Mouse (Mus musculus): Measurements from ENCODE around the gene Cd164l2.

Gene Cd164l2

DNA sequence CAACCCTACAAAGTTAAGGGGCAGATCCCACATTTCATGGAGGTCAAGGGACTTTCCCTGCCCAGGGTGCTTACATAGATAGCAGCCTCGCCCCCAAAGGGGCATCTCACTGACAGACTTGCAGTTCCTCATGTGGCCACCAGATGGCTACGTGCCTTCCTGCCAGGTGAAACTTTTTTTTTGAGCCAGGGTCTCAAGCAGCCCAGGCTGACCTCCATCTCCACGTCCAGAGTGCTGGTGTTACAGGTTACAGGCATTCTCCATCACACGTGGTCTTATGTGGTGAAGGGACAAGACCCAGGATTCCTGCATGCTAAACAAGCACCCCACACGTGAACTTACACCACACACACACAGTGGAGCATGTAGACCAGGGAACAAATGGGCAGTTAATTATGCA, 5.7 kb downstream of the Cd164l2 start:
- no peak for DNase-seq (ENCODE audit: extremely low spot score, low read depth, low spot score)

DNA sequence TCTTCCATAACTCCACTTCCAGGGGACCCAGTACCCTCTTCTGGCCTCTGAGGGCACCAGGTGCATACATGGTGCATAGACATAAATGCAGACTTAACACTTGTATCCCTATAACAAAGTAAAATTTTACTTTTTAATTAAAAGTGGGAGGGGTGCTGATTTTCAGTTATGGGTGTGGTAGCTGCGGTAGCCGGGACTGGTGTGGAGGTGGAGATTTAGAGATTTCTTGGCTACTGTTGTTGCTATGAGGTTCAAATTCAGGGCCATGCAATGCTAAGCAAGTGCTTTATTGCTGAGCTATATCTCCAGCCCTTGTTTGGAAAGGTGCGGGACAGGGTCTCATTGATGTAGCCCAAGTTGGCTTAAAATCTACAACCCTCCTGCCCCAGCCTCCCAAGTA, 6.8 kb downstream of the Cd164l2 start:
- DNase-seq (ENCODE audit: extremely low spot score, low read depth, low spot score), result no peak

DNA sequence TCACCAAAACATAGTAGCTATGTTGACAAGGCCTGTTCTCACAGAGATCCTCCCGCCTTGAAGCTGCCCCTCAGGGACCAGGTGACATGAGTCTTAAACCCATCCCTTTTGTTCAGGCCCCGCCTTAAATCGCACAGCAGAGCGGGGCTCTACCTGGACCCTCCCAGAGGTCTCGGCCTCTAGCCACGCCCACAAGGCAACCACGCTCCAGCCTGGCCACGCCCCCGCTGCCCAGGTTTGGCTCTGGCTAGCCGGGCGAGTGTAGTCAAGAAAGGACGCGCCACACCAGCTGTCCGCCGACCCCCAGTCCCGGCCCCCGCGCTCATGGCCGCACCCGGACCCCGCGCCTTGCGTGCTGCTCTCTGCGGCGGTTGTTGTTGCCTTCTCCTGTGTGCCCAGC, 8.7 kb downstream of the Cd164l2 start:
- DNase-seq (ENCODE audit: extremely low spot score, low read depth, low spot score), result no peak

DNA sequence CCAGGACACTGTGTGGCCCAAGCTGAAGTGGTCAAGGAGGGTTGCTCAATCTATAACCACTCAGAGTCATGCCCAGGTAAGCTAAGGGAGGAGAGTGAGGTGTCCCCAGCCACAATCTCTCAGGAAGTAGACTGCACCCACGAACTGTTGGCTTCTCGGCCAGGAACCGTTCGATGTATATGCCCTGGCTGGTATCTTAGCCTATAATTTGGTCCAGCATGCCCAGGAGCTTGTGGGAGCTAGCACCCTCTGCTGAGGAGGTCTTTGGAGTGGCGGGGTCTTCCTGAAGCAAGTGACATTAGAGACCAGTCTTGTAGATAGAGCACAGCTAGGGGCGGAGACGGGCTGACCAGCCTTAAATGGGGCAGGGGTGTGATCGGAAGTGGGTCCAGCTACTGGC, 9.8 kb downstream of the Cd164l2 start:
- DNase-seq (ENCODE audit: extremely low spot score, low read depth, low spot score), result no peak

DNA sequence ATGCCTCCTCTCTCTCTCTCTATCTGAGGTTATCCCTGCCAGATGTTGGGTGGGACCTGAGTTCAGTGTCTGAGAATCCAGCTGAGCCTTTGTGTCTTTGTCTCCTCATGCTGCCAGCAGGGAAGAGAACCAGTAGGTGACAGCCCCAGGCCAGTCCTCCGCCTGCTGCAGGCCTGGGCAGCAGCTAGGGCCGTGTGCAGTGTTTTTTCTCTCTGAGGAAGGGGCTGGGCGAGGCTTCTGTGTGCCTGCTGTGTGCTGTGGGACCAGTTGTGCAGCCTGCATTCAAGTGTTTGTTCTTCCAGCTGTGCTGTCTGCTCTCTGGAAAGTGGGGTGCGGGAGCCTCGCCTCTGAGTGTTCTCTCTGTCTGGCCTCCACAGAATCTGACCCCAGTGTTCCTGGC, 11.9 kb downstream of the Cd164l2 start:
- no peak for DNase-seq (ENCODE audit: extremely low spot score, low read depth, low spot score)

DNA sequence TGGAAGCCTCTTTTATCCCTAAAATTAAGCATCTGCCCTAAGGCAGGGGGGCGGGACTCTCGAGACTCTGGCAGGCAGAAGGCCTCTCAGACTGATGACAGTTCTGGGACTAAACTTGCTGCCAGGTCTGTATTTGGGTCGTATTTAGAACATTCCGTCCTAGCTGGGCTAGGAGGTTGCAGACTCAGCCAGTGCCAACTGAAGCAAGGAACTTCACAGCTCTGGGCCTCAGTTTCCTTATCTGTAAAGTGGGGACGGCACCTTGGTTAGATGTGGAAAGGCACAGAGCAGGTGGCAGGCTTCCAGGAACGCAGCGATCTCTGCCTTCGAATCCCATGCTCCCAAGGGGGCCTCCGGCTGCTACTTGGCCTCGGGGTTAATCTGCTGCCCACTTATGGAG, 14.1 kb downstream of the Cd164l2 start:
- no peak for DNase-seq (ENCODE audit: extremely low spot score, low read depth, low spot score)

DNA sequence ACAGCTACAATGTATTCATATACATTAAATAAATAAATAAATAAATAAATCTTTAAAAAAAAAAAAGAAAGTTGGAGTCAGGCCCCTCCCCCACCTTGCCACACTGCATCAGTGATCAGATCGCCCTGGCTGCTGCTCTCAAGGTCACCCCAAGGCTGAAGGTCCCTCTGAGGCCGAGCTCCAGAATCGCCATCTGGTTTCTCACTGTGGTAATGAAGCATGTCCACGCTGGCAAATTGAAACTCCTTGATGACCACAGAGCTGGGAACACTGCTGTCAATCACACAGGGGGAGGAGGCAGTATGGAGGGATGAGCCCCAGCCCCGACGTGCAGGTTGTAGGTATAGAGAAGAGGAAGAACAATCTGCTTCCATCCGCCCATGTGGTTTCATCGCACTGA, 15.7 kb downstream of the Cd164l2 start:
- no peak for DNase-seq (ENCODE audit: extremely low spot score, low read depth, low spot score)

DNA sequence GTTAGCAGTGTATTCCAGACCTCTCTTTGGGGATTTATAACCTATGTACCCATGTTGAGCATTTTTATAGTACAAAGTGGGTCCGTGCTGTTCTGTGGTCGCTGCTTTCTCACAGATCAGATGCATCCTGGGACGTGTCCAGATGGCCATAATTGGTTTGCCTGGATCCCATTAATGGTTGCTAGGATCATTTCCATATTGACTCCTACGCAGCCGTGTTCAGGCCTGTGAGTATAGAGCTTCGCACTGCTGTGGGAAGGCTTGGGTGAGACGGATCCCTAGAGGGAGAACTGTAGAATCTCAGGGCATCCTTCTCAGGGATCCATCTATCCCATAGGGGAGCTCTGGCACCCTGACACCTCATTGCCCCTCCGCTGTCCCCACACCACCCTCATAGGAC, 17.7 kb downstream of the Cd164l2 start:
- no peak for DNase-seq (ENCODE audit: extremely low spot score, low read depth, low spot score)

DNA sequence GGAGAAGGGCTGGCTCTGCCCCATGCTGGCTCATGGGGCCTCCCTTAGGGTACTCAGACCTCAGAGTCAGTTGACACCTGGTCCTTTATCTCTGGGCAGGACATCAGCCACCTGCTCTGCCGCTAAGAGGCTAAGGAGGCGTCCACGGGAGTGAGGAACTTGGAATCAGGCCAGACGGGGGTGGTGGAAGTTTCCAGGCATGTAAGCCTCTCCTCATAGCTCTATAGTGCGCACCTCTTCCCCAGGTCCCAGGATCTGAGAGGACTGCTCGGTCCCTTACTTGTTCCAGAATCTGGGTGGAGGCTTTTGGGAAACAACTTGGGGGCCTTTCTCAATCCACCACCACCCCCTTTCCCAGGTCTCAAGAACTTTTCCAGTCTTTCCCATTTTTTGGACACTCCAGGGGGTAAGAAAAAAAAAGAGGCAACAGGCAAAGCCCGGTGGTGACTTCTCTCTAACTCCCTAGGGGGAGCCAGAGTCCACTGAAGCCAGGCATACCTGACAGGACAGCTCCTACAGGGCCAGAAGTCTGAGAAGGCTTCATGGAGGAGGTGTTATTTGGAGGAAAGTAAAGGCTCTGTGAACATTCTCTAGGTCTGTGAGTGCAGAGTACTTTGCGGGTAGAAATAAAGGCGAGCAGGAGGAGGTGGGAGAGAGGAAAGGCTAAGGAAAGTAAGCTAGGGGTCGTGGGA, 21.5 kb downstream of the Cd164l2 start:
- no peak for DNase-seq (ENCODE audit: extremely low spot score, low read depth, low spot score)

DNA sequence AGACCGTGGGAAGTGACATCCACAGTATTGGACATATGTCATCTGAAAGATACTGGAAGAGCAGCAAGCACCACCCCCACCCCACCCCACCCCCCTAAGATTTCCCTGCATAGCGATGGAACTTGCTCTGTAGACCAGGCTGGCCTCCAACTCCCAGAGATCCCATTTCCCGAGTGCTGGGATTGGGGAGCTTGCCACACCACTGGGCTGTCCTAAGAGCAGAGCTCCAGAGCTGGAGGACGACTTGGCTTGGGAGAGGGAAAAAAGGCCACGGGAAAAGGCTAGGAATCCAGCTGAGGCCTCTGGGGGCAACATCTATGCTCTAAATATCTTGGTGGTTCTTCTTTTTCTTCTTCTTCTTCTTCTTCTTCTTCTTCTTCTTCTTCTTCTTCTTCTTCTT, 22.8 kb downstream of the Cd164l2 start:
- no peak for DNase-seq (ENCODE audit: extremely low spot score, low read depth, low spot score)

DNA sequence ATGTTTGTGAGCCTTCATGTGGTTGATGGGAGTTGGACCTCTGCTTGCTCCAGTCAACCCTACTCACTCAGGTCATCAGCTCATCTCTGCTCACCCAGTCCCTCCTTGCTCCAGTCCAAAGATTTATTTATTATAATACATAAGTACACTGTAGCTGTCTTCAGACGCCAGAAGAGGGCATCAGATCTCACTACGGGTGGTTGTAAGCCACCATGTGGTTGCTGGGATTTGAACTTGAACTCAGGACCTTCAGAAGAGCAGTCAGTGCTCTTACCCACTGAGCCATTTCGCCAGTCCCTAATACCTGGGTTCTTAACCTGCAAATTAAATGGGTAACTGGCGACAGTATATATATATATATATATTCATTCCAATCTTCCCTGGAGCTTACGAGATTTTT, 23.5 kb downstream of the Cd164l2 start:
- DNase-seq (ENCODE audit: extremely low spot score, low read depth, low spot score), result no peak

DNA sequence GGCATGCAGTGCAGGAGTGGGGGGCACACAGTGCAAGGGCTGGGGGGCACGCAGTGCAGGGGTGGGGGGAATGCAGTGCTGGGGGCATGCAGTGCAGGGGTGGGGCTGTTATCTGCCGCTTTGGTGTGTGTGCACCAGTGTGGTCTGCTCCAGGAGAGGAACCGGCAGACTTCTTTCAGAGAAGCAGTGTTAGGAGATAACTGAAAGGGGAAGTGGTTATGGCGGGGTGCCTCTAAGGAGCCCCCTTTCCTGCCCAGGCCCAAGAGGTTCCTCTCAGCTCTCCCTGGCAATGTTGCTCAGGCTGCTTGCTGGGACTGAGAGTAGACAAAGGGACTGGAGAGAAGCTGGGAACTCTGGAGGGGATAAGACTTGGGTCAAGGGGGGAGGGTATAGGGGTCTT, 26.0 kb downstream of the Cd164l2 start:
- DNase-seq (ENCODE audit: extremely low spot score, low read depth, low spot score), result no peak

DNA sequence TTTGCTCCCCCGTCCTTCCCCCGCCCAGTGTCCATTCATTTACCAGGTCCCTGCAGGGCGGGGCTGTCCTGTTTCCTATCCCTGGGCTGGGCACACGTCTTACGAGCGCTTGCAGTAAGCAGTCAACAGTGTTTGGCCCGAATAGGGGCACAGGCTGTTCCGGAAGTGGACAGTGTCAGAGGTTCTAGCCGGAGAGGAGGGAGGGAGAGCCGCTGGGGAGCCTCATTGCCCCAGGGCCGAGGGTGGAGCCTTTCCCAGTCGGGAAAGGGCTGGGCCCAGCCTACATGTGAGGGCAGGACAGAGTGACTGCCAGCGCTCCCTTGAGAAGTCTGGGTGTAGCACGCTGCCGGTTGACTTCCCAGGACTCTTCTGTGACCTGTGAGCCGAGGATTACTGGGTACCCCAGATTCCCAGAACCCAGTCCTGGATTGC, 28.6 kb downstream of the Cd164l2 start, which contains the start of gene Map3k6:
Gene Map3k6, plus strand, starts transcription at position 329 of the 432 bp plus-strand sequence.
- no peak for DNase-seq (ENCODE audit: extremely low spot score, low read depth, low spot score)

DNA sequence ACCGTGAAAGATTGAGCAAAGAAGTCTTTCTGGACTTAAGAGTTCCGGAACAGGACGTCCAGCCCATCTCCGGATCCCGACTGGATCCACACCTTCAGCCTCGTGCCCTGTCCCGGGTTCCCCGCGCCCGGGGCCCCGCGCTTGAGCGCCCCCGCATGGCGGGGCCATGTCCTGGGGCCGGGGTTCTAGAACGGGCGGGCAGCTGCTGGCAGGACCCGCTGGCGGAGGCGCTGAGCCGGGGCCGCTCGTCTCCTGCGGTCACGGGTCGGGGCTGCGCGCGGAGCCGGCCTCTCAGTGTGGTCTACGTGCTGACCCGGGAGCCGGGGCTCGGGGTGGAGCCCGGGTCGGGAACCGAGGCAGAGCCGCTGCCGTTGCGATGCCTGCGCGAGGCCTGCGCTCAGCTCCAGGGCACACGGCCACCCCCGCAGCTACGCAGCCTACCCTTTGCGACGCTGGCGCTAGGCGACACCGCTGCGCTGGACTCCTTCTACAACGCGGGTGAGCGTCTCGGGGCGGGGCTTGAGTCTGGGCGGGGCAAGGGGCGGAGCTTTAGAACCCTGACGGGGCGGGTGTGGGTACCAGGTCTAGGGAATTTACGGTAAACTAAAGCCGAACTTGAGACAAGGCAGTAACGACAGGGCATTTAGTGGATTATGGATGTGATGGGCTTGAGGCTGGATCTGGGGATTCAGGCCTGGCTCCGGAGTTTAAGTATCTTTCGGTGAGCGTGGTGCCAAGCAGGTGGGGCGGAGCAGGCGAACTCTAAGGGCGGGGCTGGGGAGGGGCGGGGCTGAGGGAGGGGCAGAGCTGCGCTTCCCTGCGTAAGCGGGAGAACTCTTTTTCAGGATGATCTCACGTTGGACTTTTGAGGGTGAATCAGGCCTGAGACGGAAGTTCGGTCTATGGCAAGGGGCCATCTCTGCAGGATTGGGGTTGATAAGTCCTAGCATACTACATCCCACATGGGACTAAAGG, 29.3 kb downstream of the Cd164l2 start:
- DNase-seq (ENCODE audit: extremely low spot score, low read depth, low spot score), result peak; percentile 52

DNA sequence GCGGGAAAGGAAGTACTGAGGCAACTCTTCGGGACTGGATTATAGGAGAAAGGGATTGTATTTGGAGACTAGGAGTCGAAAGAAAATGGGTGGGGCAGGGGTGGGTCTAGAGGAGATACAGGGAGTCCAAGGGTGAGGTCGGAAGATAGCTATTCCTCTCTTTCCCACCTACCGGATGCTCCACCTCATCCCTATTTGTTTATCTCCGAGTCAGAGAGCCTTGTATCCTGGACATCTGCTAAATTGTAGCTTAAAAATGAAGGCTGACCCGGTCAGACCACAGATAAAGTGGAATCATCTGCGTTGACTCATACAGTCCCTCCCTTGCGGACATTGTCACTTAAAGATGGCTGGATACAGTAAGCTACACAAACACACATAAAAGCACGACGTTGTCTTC, 30.0 kb downstream of the Cd164l2 start:
- DNase-seq (ENCODE audit: extremely low spot score, low read depth, low spot score), result no peak

DNA sequence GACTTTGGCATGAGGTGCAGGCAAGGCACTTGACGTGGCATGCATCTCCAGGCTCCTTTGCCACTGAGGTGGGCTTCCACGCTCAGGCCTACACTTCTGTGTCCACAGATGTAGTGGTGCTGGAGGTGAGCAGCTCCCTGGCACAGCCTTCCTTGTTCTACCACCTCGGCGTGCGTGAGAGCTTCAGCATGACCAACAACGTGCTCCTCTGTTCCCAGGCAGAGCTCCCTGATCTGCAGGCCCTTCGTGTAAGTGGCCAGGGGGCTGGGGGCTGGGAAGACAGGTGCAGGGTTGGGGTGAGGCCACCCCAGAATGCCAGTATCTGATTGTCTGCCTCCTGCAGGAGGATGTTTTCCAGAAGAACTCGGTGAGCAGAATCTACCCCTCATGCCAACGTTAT, 30.8 kb downstream of the Cd164l2 start:
- no peak for DNase-seq (ENCODE audit: extremely low spot score, low read depth, low spot score)

DNA sequence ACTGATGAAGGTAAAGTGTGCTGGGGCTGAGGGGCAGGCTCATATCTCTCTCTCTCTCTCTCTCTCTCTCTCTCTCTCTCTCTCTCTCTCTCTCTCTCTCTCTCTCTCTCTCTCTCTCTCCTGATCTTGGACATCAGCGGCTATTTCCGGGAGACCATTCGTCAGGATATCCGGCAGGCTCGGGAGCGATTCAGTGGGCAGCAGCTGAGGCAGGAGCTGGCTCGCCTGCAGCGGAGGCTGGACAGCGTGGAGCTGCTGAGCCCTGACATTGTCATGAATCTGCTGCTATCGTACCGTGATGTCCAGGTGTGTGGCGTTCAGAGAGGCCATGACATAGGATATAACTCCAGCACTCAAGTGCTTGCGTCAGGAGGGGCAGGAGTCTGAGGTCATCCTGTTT, 31.6 kb downstream of the Cd164l2 start:
- DNase-seq (ENCODE audit: extremely low spot score, low read depth, low spot score), result no peak

DNA sequence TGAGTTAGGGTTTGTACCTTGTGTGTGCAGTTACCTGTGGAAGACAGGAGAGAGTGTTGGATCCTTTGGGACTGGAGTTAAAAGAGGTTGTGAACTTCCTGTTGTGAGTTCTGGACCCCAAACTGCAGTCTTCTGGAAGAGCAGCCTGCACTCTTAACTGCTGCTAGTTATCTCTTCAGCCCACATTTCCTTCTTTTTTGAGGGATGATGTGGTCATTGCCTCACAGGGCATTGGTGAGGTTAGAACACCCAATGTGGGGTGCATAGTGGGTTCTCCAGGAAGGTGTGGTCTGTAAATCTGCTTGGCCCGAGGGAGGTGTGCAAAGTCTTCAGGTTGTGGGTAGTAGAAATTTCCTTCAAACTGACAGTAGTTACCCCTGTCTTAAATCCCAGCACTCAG, 32.4 kb downstream of the Cd164l2 start:
- no peak for DNase-seq (ENCODE audit: extremely low spot score, low read depth, low spot score)

DNA sequence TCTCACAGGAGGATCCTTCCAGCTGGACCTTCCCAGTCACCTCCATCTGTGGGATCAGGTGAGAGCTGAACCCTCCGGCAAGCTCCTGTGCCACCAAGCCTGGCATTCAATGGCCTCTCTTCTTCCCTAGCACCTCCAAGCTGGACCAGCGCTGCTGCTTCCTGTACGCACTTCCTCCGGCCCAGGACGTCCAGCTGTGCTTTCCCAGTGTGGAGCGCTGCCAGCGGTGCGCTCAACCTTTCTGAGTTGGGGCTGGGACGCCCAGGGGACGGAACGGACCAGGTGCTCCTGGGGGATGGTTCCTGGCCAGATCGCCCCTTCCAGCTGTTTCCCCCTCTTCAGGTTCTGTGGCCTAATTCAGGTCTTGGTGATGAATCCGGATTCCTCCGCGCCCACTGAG, 35.1 kb downstream of the Cd164l2 start:
- DNase-seq (ENCODE audit: extremely low spot score, low read depth, low spot score), result no peak

DNA sequence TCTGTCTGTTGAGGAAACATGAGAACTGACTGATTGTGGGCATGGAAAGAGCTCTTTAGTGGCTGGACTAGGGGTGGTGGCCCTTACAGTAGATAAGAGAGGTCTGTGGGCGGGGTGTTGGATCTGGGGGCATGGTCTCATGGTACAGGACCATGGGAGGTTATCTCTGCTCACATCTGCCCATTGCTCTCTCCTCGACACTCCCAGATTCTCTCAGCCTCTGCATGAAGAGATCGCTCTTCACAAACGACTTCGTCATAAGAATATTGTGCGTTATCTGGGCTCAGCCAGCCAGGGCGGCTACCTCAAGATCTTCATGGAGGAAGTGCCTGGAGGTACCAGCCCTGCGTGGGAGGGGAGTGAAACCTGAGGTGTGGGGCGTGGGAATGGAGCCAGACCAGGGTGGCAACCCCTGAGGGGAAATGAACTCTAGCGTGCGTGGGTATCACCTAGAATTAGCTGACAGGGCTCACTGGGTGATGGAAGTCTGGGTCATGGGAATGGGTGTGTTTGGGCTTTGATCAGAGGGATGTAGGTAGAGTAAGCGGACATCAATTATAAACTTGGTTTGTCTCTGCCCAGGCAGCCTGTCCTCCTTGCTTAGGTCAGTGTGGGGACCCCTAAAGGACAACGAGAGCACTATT, 36.0 kb downstream of the Cd164l2 start:
- no peak for DNase-seq (ENCODE audit: extremely low spot score, low read depth, low spot score)

DNA sequence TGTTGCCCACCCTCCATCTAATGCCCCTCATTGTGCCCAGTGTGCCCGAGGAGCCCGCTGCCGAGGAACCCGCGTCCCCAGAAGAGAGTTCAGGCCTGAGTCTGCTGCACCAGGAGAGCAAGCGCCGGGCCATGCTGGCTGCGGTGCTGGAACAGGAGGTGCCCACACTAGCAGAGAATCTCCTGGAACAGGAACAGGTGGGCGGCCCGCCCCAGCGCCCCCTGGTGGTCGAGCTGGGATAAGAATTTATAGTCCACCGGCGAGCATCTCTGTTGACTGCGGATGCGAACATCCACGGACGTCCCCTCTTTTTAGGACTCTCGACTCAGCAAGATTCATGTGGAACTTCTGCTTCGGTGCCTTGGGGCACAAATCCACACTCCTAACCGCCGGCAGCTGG, 38.7 kb downstream of the Cd164l2 start:
- peak; percentile 39 for DNase-seq (ENCODE audit: extremely low spot score, low read depth, low spot score)

DNA sequence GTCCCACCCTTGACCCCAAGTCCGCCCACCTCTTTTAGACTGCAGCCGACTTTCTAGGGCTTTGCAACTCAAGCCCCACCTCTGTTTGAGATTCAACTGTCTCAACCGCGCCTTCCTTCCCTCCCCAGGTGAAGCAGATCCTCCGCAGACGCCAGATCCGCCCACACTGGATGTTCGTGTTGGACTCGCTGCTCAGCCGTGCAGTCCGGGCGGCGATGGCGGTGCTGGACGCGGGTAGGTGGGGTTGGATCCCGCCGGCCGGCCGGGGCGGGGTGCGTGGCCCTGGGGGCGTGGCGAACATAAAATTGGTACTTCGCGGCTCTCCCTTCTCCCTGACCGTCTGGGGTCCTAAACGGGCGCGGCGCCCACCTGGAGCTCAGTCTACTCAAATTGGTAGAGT, 39.3 kb downstream of the Cd164l2 start:
- DNase-seq (ENCODE audit: extremely low spot score, low read depth, low spot score), result no peak
